In the genomic region with DNA sequence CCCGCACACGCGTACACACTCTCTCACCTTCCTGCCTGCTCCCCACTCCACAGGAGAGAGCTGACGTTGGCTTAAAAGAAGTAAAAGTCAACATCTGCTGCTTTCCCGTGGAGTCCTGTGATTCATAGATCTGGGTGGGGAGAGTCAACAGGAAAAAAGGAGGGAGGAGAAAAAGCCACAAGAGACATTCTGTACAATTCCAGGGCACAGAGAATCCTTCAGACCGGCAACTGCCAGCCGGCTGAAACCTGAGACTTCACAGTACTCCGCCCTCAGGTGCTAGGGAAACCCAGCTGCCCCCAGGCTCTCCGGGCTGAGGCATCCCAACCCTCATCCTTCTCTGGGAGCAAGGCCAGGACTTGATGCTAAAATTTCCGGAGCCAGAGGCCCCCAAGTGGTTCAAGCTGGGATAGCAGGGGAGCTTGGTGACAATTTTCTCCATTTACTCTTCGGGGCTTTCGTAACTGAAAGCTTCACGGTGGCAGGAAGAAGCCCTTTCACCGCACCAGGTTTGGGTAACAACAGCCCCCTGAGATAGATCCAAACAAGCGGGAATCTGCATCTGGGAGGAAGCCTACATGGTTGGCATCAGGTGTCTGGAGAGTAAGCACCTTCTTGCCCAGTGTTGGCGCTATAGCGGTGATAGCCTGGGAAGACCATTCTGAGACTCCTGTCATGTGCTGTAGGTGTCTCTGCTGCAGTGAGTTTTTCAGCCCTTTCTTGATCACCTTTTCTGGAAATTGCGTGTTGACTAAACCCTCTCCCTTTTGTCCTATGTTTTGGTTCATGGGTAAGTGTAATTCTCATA, we compare ENCODE assay signal across 8 mouse cellular contexts. TPM values are rescaled to one million over a fixed set of nuclear protein-coding genes. Genes with fewer than 3 reads are reported as not detected.
DNase-seq lines count a peak whose midpoint lies in the region; ATAC-seq and TF ChIP-seq lines count a peak whose summit lies in the region.

No protein-coding gene starts in this region.

- peak overlapping the region; percentile 52 for H3ac ChIP-seq in C2C12 (ENCODE audit: control insufficient read depth, insufficient read length, low read depth)

- H3K36me3 ChIP-seq in C2C12 (ENCODE audit: control insufficient read depth, insufficient read depth): no peaks in the 10 kb centered on the region
- H3K36me3 ChIP-seq in heart, embryonic 12.5 days: no peaks in the 10 kb centered on the region
- no peaks in the 10 kb centered on the region for H3K36me3 ChIP-seq in kidney, embryonic 16.5 days (ENCODE audit: insufficient read depth, low read length)
- no peaks in the 10 kb centered on the region for H3K36me3 ChIP-seq in liver, adult 2 months (ENCODE audit: control insufficient read depth, insufficient read depth, low read length)
- no peaks in the 10 kb centered on the region for H3K36me3 ChIP-seq in stomach, embryonic 14.5 days (ENCODE audit: control insufficient read depth, insufficient read depth, low read length)

- no peaks in the 10 kb centered on the region for H3K79me2 ChIP-seq in C2C12 (ENCODE audit: control insufficient read depth, insufficient read depth)
- no peaks in the 10 kb centered on the region for H3K79me2 ChIP-seq in liver, adult 2 months (ENCODE audit: control insufficient read depth, insufficient read depth, low read length)

- H3K4me1 ChIP-seq in heart, embryonic 12.5 days (replicated peaks): peaks cover 10% of the 10 kb centered on the region
- H3K4me1 ChIP-seq in kidney, embryonic 16.5 days (ENCODE audit: insufficient read depth, low read length): peaks cover 15% of the 10 kb centered on the region
- peaks cover 2% of the 10 kb centered on the region for H3K4me1 ChIP-seq in liver, adult 2 months (ENCODE audit: control insufficient read depth, insufficient read depth, low read length)
- peaks cover 7% of the 10 kb centered on the region; the same call in 1 of the 2 replicates for H3K4me1 ChIP-seq in stomach, embryonic 14.5 days (ENCODE audit: control insufficient read depth, insufficient read depth, low read length)

- peak overlapping the region; percentile 1; the same call in 1 of the 2 replicates for H3K27ac ChIP-seq in heart, embryonic 12.5 days (ENCODE audit: poor library complexity, severe bottlenecking)
- H3K27ac ChIP-seq in kidney, embryonic 16.5 days (ENCODE audit: low read length): peak overlapping the region; percentile 49
- no peak overlapping the region for H3K27ac ChIP-seq in liver, adult 2 months (replicated peaks; ENCODE audit: insufficient read depth, low read depth, low read length)
- H3K27ac ChIP-seq in stomach, embryonic 14.5 days (ENCODE audit: low read length): peak overlapping the region; percentile 34; the same call in 1 of the 2 replicates

- DNase-seq in brain, adult 2 months (ENCODE audit: low read depth, low spot score): peak; percentile 95
- peak; percentile 49 for DNase-seq in liver, adult 2 months (ENCODE audit: extremely low read depth, low read depth, low spot score)
- DNase-seq in naive thymus-derived CD4-positive, alpha-beta T cell, adult 2 months (ENCODE audit: low read depth): peak; percentile 81

- no peaks in the 10 kb centered on the region for H3K27me3 ChIP-seq in C2C12 (ENCODE audit: control insufficient read depth, insufficient read depth, insufficient read length)
- no peaks in the 10 kb centered on the region for H3K27me3 ChIP-seq in heart, embryonic 12.5 days (replicated peaks)
- H3K27me3 ChIP-seq in kidney, embryonic 16.5 days (ENCODE audit: insufficient read depth, low read length): no peaks in the 10 kb centered on the region
- no peaks in the 10 kb centered on the region for H3K27me3 ChIP-seq in liver, adult 2 months (ENCODE audit: control insufficient read depth, insufficient read depth, low read length)
- no peaks in the 10 kb centered on the region for H3K27me3 ChIP-seq in stomach, embryonic 14.5 days (ENCODE audit: control insufficient read depth, insufficient read depth, low read length)

- WGBS in heart, embryonic 12.5 days: 5% methylated on average over 18 of the region's 18 CpGs
- 6% methylated on average over 16 of the region's 18 CpGs for WGBS in kidney, embryonic 16.5 days
- 11% methylated on average over 18 of the region's 18 CpGs for WGBS in liver, adult 2 months
- WGBS in stomach, embryonic 14.5 days: 6% methylated on average over 18 of the region's 18 CpGs

- ATAC-seq in erythroblast, adult 5-6 weeks (replicated peaks; ENCODE audit: low FRiP score, poor library complexity, severe bottlenecking): peak; percentile 71
- peak; percentile 79 for ATAC-seq in heart, embryonic 12.5 days (ENCODE audit: insufficient number of reproducible peaks, low FRiP score)
- ATAC-seq in kidney, embryonic 16.5 days (ENCODE audit: low FRiP score, low TSS enrichment): peak; percentile 92
- peak; percentile 92 for ATAC-seq in stomach, embryonic 14.5 days (ENCODE audit: insufficient number of reproducible peaks, insufficient read depth, low FRiP score, low read depth)

- H3K4me3 ChIP-seq in C2C12 (ENCODE audit: insufficient read depth, poor library complexity, severe bottlenecking): no peak overlapping the region
- H3K4me3 ChIP-seq in heart, embryonic 12.5 days: peak overlapping the region; percentile 28
- H3K4me3 ChIP-seq in kidney, embryonic 16.5 days (ENCODE audit: low read length): peak overlapping the region; percentile 36
- H3K4me3 ChIP-seq in liver, adult 2 months (ENCODE audit: insufficient read depth, low read depth, low read length): no peak overlapping the region
- H3K4me3 ChIP-seq in stomach, embryonic 14.5 days (ENCODE audit: low read depth, low read length): peak overlapping the region; percentile 9

- no peak for TF ChIP-seq POLR2A in liver, adult 2 months (IDR thresholded peaks at IDR 0.05; ENCODE audit: extremely low read depth, insufficient read depth, low read length)

- H3K9ac ChIP-seq in heart, embryonic 12.5 days: peak overlapping the region; percentile 21; the same call in 1 of the 2 replicates
- peak overlapping the region; percentile 46 for H3K9ac ChIP-seq in kidney, embryonic 16.5 days (replicated peaks; ENCODE audit: low read length)
- peak overlapping the region; percentile 55; the same call in 1 of the 2 replicates for H3K9ac ChIP-seq in liver, adult 2 months (ENCODE audit: low read depth, low read length)
- H3K9ac ChIP-seq in stomach, embryonic 14.5 days (replicated peaks; ENCODE audit: low read depth, low read length): no peak overlapping the region

- no peak for TF ChIP-seq CTCF in C2C12 (IDR thresholded peaks at IDR 0.05; ENCODE audit: control insufficient read depth, insufficient read depth, insufficient read length)
- TF ChIP-seq CTCF in liver, adult 2 months (IDR thresholded peaks at IDR 0.05; ENCODE audit: low read depth, low read length): peak; percentile 73

- no peaks in the 10 kb centered on the region for H3K9me3 ChIP-seq in heart, embryonic 12.5 days (replicated peaks)
- H3K9me3 ChIP-seq in kidney, embryonic 16.5 days (ENCODE audit: low read length): no peaks in the 10 kb centered on the region
- H3K9me3 ChIP-seq in stomach, embryonic 14.5 days (ENCODE audit: control insufficient read depth, low read depth, low read length): no peaks in the 10 kb centered on the region

- H3K4me2 ChIP-seq in heart, embryonic 12.5 days: peak overlapping the region; percentile 67
- H3K4me2 ChIP-seq in kidney, embryonic 16.5 days (replicated peaks; ENCODE audit: low read depth, low read length): peak overlapping the region; percentile 53
- H3K4me2 ChIP-seq in stomach, embryonic 14.5 days (replicated peaks; ENCODE audit: low read depth, low read length): peak overlapping the region; percentile 41

- H3K79me3 ChIP-seq in C2C12 (ENCODE audit: low read depth): no peaks in the 10 kb centered on the region

RNA-seq across cellular contexts. Expression of gene Ankrd35, which starts 6.3 kb away (rescaled TPM):
- 0.09 TPM for polyA plus RNA-seq in C2C12 (2012; fragmentation: generic; extraction: Trizol)
- total RNA-seq in erythroblast, adult 5-6 weeks (2015; ENCODE audit: low replicate concordance): not detected in 2 replicates
- total RNA-seq in erythroblast, adult 5-6 weeks (2017; ENCODE audit: low replicate concordance): not detected in 2 replicates
- 0.17 and 0.23 TPM in 2 replicates for polyA plus RNA-seq in heart, embryonic 12.5 days (2016; fragmentation: Nextera tagmentation; extraction: Ambion mirVana)
- polyA plus RNA-seq in kidney, embryonic 16.5 days (2015; fragmentation: Nextera tagmentation; extraction: Ambion mirVana): 1.2 and 1.6 TPM in 2 replicates
- total RNA-seq in liver, adult 2 months (2014; rRNA removed): under 0.01 TPM in 1 of 2 replicates, not detected in the other
- polyA plus RNA-seq in liver, adult 2 months (2012; rRNA removed): 0.07 TPM in 1 of 2 replicates, not detected in the other
- 0.82 and 1.1 TPM in 2 replicates for polyA plus RNA-seq in stomach, embryonic 14.5 days (2014; fragmentation: Nextera tagmentation; extraction: Ambion mirVana)

RNA-seq across cellular contexts. Expression of gene Itga10, which starts 18.3 kb away (rescaled TPM):
- polyA plus RNA-seq in C2C12 (2012; fragmentation: generic; extraction: Trizol): 1.2 TPM
- not detected in 2 replicates for total RNA-seq in erythroblast, adult 5-6 weeks (2015; ENCODE audit: low replicate concordance)
- 0.14 and 1.4 TPM in 2 replicates for total RNA-seq in erythroblast, adult 5-6 weeks (2017; ENCODE audit: low replicate concordance)
- polyA plus RNA-seq in heart, embryonic 12.5 days (2016; fragmentation: Nextera tagmentation; extraction: Ambion mirVana): 0.75 and 0.91 TPM in 2 replicates
- 0.85 and 1.2 TPM in 2 replicates for polyA plus RNA-seq in kidney, embryonic 16.5 days (2015; fragmentation: Nextera tagmentation; extraction: Ambion mirVana)
- total RNA-seq in liver, adult 2 months (2014; rRNA removed): 0.18 and 0.27 TPM in 2 replicates
- 0.30 and 0.57 TPM in 2 replicates for polyA plus RNA-seq in liver, adult 2 months (2012; rRNA removed)
- 0.88 and 1.00 TPM in 2 replicates for polyA plus RNA-seq in stomach, embryonic 14.5 days (2014; fragmentation: Nextera tagmentation; extraction: Ambion mirVana)

RNA-seq across cellular contexts. Expression of gene Gm42957, which starts 28.4 kb away (rescaled TPM):
- 0.01 TPM for polyA plus RNA-seq in C2C12 (2012; fragmentation: generic; extraction: Trizol)
- total RNA-seq in erythroblast, adult 5-6 weeks (2015; ENCODE audit: low replicate concordance): not detected in 2 replicates
- total RNA-seq in erythroblast, adult 5-6 weeks (2017; ENCODE audit: low replicate concordance): not detected in 2 replicates
- 0.10 and 0.14 TPM in 2 replicates for polyA plus RNA-seq in heart, embryonic 12.5 days (2016; fragmentation: Nextera tagmentation; extraction: Ambion mirVana)
- 0.05 and 0.21 TPM in 2 replicates for polyA plus RNA-seq in kidney, embryonic 16.5 days (2015; fragmentation: Nextera tagmentation; extraction: Ambion mirVana)
- total RNA-seq in liver, adult 2 months (2014; rRNA removed): 0.13 and 0.28 TPM in 2 replicates
- polyA plus RNA-seq in liver, adult 2 months (2012; rRNA removed): not detected in 2 replicates
- polyA plus RNA-seq in stomach, embryonic 14.5 days (2014; fragmentation: Nextera tagmentation; extraction: Ambion mirVana): 0.07 TPM in 1 of 2 replicates, not detected in the other

RNA-seq across cellular contexts. Expression of gene Pex11b, which starts 28.5 kb away (rescaled TPM):
- polyA plus RNA-seq in C2C12 (2012; fragmentation: generic; extraction: Trizol): 19.9 TPM
- 7.7 and 22.1 TPM in 2 replicates for total RNA-seq in erythroblast, adult 5-6 weeks (2015; ENCODE audit: low replicate concordance)
- 2.6 and 7.1 TPM in 2 replicates for total RNA-seq in erythroblast, adult 5-6 weeks (2017; ENCODE audit: low replicate concordance)
- polyA plus RNA-seq in heart, embryonic 12.5 days (2016; fragmentation: Nextera tagmentation; extraction: Ambion mirVana): 36.9 and 37.2 TPM in 2 replicates
- 56.4 and 60.6 TPM in 2 replicates for polyA plus RNA-seq in kidney, embryonic 16.5 days (2015; fragmentation: Nextera tagmentation; extraction: Ambion mirVana)
- 27.1 and 31.4 TPM in 2 replicates for total RNA-seq in liver, adult 2 months (2014; rRNA removed)
- 33.8 and 40.8 TPM in 2 replicates for polyA plus RNA-seq in liver, adult 2 months (2012; rRNA removed)
- polyA plus RNA-seq in stomach, embryonic 14.5 days (2014; fragmentation: Nextera tagmentation; extraction: Ambion mirVana): 45.4 and 51.3 TPM in 2 replicates

RNA-seq across cellular contexts. Expression of gene Pias3, which starts 32.5 kb away (rescaled TPM):
- 19.2 TPM for polyA plus RNA-seq in C2C12 (2012; fragmentation: generic; extraction: Trizol)
- total RNA-seq in erythroblast, adult 5-6 weeks (2015; ENCODE audit: low replicate concordance): 3.8 and 11.0 TPM in 2 replicates
- 2.2 and 3.2 TPM in 2 replicates for total RNA-seq in erythroblast, adult 5-6 weeks (2017; ENCODE audit: low replicate concordance)
- 42.0 and 43.3 TPM in 2 replicates for polyA plus RNA-seq in heart, embryonic 12.5 days (2016; fragmentation: Nextera tagmentation; extraction: Ambion mirVana)
- polyA plus RNA-seq in kidney, embryonic 16.5 days (2015; fragmentation: Nextera tagmentation; extraction: Ambion mirVana): 62.1 and 72.3 TPM in 2 replicates
- 1.7 and 2.6 TPM in 2 replicates for total RNA-seq in liver, adult 2 months (2014; rRNA removed)
- 7.3 and 8.1 TPM in 2 replicates for polyA plus RNA-seq in liver, adult 2 months (2012; rRNA removed)
- 52.6 and 59.4 TPM in 2 replicates for polyA plus RNA-seq in stomach, embryonic 14.5 days (2014; fragmentation: Nextera tagmentation; extraction: Ambion mirVana)

Comparison
In these comparisons a context has a peak if more than half of its experiments do, and no peak if none do; other contexts are left out.
1. H3K4me3 ChIP-seq: peak in heart, embryonic 12.5 days (single experiment), kidney, embryonic 16.5 days (single experiment) and stomach, embryonic 14.5 days (single experiment); none in C2C12 (single experiment) and liver, adult 2 months (single experiment).
2. Peak in every context shown above with its lines, with median percentiles within 50 percentile points of each other: DNase-seq, ATAC-seq and H3K4me2 ChIP-seq.